Mouse (Mus musculus) megakaryocyte, adult 5-6 weeks (primary cell): Measurements from ENCODE around the gene Ptrhd1. TPM values are rescaled to one million over a fixed set of nuclear protein-coding genes. Genes with fewer than 3 reads are reported as not detected.
"Not testable (repeated sequence)": the region's sequence is repeated elsewhere in the genome, so short reads cannot be mapped to it uniquely, and the experiment has no call there.

Experiments
- ATAC-seq: 2 replicates; pipeline ENCODE4 v1.8.0; 2016; ENCODE audit warnings: mild to moderate bottlenecking, inconsistent platforms; ENCODE audit not compliant: poor library complexity, severe bottlenecking
- total RNA-seq, 2 experiments: library from RNA; stranded (forward) in 1 of 2; stranded (reverse) in 1 of 2; fragments of 153-499, 151-499 nt in 1 of 2; fragments of 221-1000, 200-1000 nt in 1 of 2; gene quantifications; 2 replicates each; pipeline versions ENCODE4 v1.2.3 to v1.2.4; 2015 to 2017

Ptrhd1 gene
- total RNA-seq, 2 experiments from 2014 or later = 7.4 to 10.7 TPM

GRCm38 (mm10) chr12:4240281-4240680, 6.5 kb downstream of the Ptrhd1 start:
- not testable (repeated sequence) for ATAC-seq

GRCm38 (mm10) chr12:4243805-4244204, 10.0 kb downstream of the Ptrhd1 start:
- no peak for ATAC-seq

DNA sequence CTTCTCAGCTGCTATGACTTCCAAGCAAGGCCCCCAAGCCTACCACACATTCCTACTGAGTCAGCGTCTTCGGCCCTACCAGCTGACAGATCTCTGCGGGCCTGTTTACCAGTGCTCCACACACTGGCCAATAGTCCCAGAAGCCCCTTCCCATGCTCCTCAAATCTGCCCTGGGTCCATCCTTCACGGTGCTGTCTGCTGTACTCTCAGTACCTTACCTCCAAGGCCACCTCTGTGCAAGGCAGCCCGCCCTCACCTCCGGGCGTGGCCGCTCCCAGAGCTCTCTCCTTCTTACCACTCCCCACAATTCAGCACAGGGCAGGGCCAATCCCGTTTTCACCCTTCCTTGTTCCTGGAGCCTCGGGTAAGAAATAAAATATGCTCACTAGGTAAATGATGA, 11.9 kb downstream of the Ptrhd1 start:
- ATAC-seq = no peak

GRCm38 (mm10) chr12:4249786-4250185, 16.0 kb downstream of the Ptrhd1 start:
- ATAC-seq = no peak

- ATAC-seq = 0 out of 2 replicates have a peak, but pooled peaks have one; percentile 12
Observed at GRCm38 (mm10) chr12:4252742-4253655, 19.2 kb downstream of the Ptrhd1 start.

DNA sequence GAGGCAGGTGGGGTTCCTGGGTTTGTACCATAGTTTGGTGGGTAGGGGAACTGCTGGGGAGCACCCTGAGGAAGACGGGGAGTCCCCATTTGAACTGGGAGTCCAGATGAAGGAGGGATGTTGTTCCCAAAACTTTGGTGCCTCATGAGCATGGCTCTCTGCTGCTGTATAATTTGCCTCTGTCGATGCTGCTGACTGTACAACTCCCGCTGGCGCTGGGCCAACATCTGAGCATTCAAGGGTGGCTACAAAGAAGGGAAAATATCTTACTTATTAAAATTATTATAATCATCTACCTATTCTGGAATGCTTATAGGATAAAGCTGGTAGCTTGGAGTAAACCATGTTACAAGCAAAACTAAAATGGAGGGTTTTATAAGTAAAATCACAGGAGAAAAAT, 33.9 kb downstream of the Ptrhd1 start:
- ATAC-seq = no peak

DNA sequence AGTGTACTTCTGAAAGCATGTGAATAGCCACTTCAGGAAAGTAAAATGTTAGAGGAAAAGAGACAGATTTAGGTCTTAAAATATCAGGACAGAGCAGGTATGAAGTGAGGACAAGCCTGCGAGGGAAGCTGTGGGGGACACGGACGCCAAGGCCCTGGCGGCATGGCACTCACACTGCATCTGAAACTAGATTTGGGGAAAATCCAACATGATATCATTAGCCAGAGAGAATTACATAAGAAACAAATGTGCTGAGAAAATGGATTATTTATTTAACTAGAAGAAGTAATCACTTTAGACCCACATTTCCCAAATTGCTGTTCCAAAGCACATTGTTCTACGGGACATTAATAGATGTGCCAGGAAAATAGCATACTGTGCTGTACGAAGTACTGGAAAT, 37.3 kb downstream of the Ptrhd1 start:
- no peak for ATAC-seq

DNA sequence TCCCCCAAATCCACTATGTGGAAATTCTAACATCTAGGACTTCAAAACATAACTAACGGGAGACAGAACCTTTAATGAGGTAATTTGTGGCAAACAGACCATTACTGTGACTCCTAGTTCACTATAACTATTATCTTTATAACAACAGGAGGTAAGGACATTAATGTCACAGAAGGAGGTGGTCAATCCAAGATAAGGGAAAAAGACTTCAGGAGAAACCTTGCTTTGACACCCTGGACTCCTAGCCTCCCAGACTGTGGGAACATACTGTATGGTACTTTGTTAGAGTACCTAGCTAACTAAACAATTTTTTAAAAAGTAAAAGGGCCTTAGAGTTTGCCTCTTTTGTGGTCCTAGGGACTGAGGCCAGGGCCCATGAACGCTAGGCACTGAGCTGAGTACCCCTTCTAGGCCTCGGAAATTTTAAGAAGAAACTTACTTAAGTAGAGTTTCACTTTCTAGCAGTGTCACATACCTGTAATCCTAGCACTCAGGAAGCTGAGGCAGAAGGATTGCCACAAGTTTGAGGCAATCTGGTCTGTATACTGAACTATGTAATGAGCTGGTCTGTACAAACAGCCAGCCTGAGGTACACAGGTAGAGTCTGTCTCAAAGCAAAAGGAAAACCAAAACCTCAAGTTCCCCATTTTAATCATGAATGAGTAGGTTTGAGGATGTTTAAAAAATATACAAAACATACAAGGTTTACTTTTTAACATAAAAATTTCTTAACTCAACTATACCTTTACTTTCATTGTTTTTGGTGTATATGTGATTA, 45.3 kb downstream of the Ptrhd1 start:
- ATAC-seq = peak; percentile 77

DNA sequence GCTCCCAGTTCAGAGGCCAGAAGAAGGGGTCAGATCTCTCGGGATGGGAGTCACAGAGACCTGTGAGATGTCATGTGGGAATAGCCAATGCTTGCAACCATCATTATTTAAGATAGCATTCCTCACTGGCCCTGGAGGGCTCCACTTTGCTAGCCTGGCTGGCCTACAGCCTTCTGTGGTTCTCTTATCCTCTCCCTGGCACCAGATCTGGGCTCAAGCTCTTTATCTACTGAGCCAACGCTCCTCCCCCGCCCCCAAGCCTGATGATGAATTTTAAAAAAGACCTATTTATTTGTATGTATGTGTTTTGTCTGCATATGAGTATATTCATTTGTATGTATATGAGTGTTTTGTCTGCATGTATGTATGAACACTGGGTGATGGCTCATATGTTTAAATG, 46.1 kb downstream of the Ptrhd1 start:
- ATAC-seq = no peak; the same call in 1 of the 2 replicates

- ATAC-seq = 0 out of 2 replicates have a peak, but pooled peaks have one; percentile 5
Observed at GRCm38 (mm10) chr12:4285186-4285585, 51.4 kb downstream of the Ptrhd1 start.

Other genes with a start within 250 kb of the Ptrhd1 start
- 0.09 and 0.30 TPM in 2 replicates for gene Efr3b, start 195.1 kb upstream of the Ptrhd1 start, total RNA-seq (2015)
- 0.04 TPM in 2 replicates for gene Efr3b, start 195.1 kb upstream of the Ptrhd1 start, total RNA-seq (2017)
- 1.5 and 2.1 TPM in 2 replicates for gene Dnajc27, start 151.4 kb upstream of the Ptrhd1 start, total RNA-seq (2015)
- gene Dnajc27, start 151.4 kb upstream of the Ptrhd1 start, total RNA-seq (2017) = 2.1 and 4.3 TPM in 2 replicates
- gene Adcy3, start 100.9 kb upstream of the Ptrhd1 start, total RNA-seq (2015) = 0.38 and 2.5 TPM in 2 replicates
- 0.77 and 1.0 TPM in 2 replicates for gene Adcy3, start 100.9 kb upstream of the Ptrhd1 start, total RNA-seq (2017)
- gene Cenpo, start 267 bp downstream of the Ptrhd1 start, total RNA-seq (2015) = 11.6 and 20.2 TPM in 2 replicates
- gene Cenpo, start 267 bp downstream of the Ptrhd1 start, total RNA-seq (2017) = 28.9 and 34.8 TPM in 2 replicates
- gene Ncoa1, start 243.2 kb downstream of the Ptrhd1 start, total RNA-seq (2015) = 71.5 and 74.4 TPM in 2 replicates
- 28.4 and 61.9 TPM in 2 replicates for gene Ncoa1, start 243.2 kb downstream of the Ptrhd1 start, total RNA-seq (2017)